Mouse (Mus musculus) liver, embryonic 14.5 days (tissue): ENCODE data around the gene Srcin1. TPM values are rescaled to one million over a fixed set of nuclear protein-coding genes. Genes with fewer than 3 reads are reported as not detected.

ENCODE experiments used
- ATAC-seq: fragments of 200-750 bp; cut with Nextera tagmentation; 2 replicates; pipeline ENCODE4 v1.8.0; 2017; ENCODE audit warnings: moderate number of reproducible peaks, mild to moderate bottlenecking, moderate library complexity; ENCODE audit not compliant: insufficient read depth
- DNase-seq, 3 experiments: peaks; one replicate each; pipeline ENCODE4 v3.0.0-alpha.2; 2012 to 2013; ENCODE audit warnings: low read depth in 3 of 3, low spot score in 3 of 3
- H3K27ac ChIP-seq: fragments of 300-500 bp; sonication (generic); 2 replicates; pipeline ENCODE4 v1.5.1; 2014; ENCODE audit warnings: moderate library complexity, mild to moderate bottlenecking, control low read depth, inconsistent platforms
- H3K27me3 ChIP-seq: fragments of 300-500 bp; sonication (generic); 2 replicates; pipeline ENCODE4 v1.6.1; 2014; ENCODE audit warnings: mild to moderate bottlenecking, low read length, moderate library complexity; ENCODE audit not compliant: control insufficient read depth, insufficient read depth
- H3K36me3 ChIP-seq: fragments of 300-500 bp; sonication (generic); replicated peaks from 2 replicates; pipeline ENCODE4 v1.6.1; 2014; ENCODE audit warnings: low read depth; ENCODE audit not compliant: control insufficient read depth, insufficient read depth
- H3K4me1 ChIP-seq, 2 experiments: fragments of 200-500 bp in 1 of 2; fragments of 300-500 bp in 1 of 2; sonication (generic) in 1 of 2; replicated peaks; 2 replicates each; pipeline ENCODE4 v1.6.1; 2012 to 2014; ENCODE audit warnings: antibody characterized with exemption in 1 of 2, inconsistent platforms in 1 of 2, low read length in 1 of 2; ENCODE audit not compliant: control insufficient read depth in 2 of 2, insufficient read depth in 2 of 2
- H3K4me2 ChIP-seq: fragments of 300-500 bp; sonication (generic); 2 replicates; pipeline ENCODE4 v1.6.1; 2014; ENCODE audit warnings: low read depth, mild to moderate bottlenecking, control low read depth, moderate library complexity
- H3K4me3 ChIP-seq, 2 experiments: fragments of 200-500 bp in 1 of 2; fragments of 300-500 bp in 1 of 2; sonication (generic) in 1 of 2; 2 replicates each; pipeline ENCODE4 v1.5.1; 2012 to 2014; ENCODE audit warnings: low read depth in 2 of 2, low read length in 2 of 2, mild to moderate bottlenecking in 2 of 2, control low read depth in 1 of 2, inconsistent platforms in 1 of 2, moderate library complexity in 1 of 2; ENCODE audit not compliant: insufficient read depth in 1 of 2
- H3K9ac ChIP-seq: fragments of 300-500 bp; sonication (generic); replicated peaks from 2 replicates; pipeline ENCODE4 v1.6.1; 2014; ENCODE audit warnings: mild to moderate bottlenecking, control low read depth, moderate library complexity
- H3K9me3 ChIP-seq: fragments of 300-500 bp; sonication (generic); 2 replicates; pipeline ENCODE4 v1.6.1; 2016; ENCODE audit warnings: low read length, mixed read lengths; ENCODE audit not compliant: control insufficient read depth
- CTCF ChIP-seq: IDR thresholded peaks from 2 replicates; pipeline ENCODE4 v1.5.1; 2016; ENCODE audit warnings: antibody characterized with exemption, low read depth, control low read depth
- EP300 ChIP-seq: IDR thresholded peaks from 2 replicates; pipeline ENCODE4 v1.6.1; 2016; ENCODE audit warnings: antibody characterized with exemption, low read depth
- WGBS: fragments of 180-500 bp; shearing (Covaris S2); extraction: QIAGEN DNeasy Blood & Tissue Kit; methylation state at CpG from one replicate; pipeline ENCODE4 v1.1.7; 2014; ENCODE audit not compliant: insufficient replicate concordance; 5-methylcytosine and 5-hydroxymethylcytosine counted together
- polyA plus RNA-seq, 2 experiments: library from polyadenylated mRNA; depleted of rRNA in 1 of 2; stranded (reverse) in 1 of 2; unstranded in 1 of 2; fragments of >200 nt; fragmentation: Nextera tagmentation in 1 of 2; extraction: Ambion mirVana in 1 of 2; gene quantifications; 2 replicates each; pipeline versions ENCODE4 v1.2.1 to v1.2.3; 2012 to 2014

Gene Srcin1
- polyA plus RNA-seq, 2 experiments: 0.04 TPM; not detected in 1

DNA sequence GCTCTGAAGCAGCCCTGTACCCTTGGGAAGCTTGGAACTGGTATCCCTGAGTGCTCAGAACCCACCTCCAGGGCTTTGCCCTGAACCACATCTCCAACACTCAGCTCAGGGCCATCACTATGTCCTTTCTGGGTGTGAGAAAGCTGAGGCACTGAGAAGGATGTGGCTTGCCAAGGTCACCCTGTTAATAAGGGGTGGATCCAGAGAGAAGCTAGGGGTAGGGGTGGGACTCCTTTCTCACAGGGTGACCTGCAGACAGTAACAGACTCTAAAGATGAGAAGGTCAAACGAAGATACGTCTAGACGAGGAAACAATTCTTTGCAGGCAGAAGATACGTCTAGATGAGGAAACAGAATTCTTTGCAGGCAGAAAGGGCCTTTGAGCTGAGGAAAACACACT, 73.1 kb downstream of the Srcin1 start:
- no peak overlapping the region for H3K4me2 ChIP-seq
- no peaks in the 10 kb centered on the region for H3K27me3 ChIP-seq
- 69% methylated on average over 4 of the region's 4 CpGs for WGBS
- no peak overlapping the region for H3K27ac ChIP-seq
- H3K9ac ChIP-seq: no peak overlapping the region
- TF ChIP-seq EP300 (no peak), CTCF (no peak)
- no peaks in the 10 kb centered on the region for H3K4me1 ChIP-seq
- H3K4me3 ChIP-seq: no peak overlapping the region
- no peaks in the 10 kb centered on the region for H3K9me3 ChIP-seq
- H3K36me3 ChIP-seq: peaks cover 24% of the 10 kb centered on the region
- DNase-seq: no peak
- ATAC-seq: no peak

DNA sequence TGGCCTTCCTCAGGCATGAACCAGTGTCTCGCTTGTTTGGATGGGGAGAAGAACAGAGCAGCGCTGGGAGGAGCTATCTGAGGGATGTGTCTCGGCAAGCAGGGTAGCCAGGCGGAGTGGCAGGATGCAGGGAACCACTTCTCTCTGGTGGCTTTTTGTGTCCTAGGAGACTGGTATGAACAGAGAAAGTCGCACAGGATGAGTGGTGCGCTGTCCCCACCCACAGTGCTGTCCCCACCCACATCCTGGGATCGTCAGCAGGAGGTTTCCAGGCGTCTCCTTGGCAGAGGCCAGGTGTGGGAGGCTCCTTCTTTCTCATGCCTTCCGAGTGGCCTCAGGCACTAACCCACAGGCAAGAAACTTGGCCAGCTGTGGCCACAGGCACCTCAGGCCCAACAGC, 73.6 kb downstream of the Srcin1 start:
- Histone ChIP-seq H3K4me1 (no peaks in the 10 kb centered on the region), H3K27me3 (no peaks in the 10 kb centered on the region), H3K36me3 (peaks cover 29% of the 10 kb centered on the region), H3K4me3 (no peak overlapping the region), H3K9me3 (no peaks in the 10 kb centered on the region), H3K4me2 (no peak overlapping the region), H3K9ac (no peak overlapping the region), H3K27ac (no peak overlapping the region)
- WGBS: 66% methylated on average over 9 of the region's 9 CpGs
- DNase-seq: no peak
- TF ChIP-seq EP300 (no peak), CTCF (no peak)
- ATAC-seq: no peak

DNA sequence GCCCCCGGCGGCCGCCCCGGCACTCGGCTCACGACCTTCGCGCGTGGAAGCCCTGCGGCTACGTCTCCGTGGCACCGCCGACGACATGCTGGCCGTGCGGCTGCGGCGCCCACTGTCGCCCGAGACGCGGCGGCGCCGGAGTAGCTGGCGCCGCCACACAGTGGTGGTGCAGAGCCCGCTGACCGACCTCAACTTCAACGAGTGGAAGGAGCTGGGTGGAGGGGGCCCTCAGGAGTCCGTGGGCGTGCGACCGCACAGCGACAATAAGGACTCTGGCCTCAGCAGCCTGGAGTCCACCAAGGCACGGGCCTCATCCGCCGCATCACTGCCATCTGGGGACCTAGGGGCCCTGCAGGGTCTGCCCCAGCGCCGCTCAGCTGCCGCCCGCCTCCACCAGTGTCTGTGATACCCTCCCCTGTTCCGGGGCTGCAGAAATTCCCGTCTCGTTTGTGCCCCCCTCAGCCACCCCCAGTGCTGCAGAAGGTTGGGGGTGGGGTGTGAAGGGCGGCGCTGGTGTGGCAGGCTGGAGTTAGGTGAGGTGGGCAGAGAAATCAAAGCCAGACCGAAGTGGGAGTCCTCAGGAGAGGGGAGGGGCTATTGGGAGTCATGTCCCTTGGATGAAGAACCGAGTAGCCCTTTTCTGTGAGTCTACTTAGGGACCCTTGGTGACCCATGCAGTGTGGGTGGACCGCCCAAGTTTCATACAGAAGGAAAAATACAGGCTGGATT, 75.1 kb downstream of the Srcin1 start:
- Histone ChIP-seq H3K4me2 (no peak overlapping the region), H3K4me1 (no peaks in the 10 kb centered on the region), H3K9me3 (no peaks in the 10 kb centered on the region), H3K9ac (no peak overlapping the region), H3K36me3 (peaks cover 37% of the 10 kb centered on the region), H3K27ac (no peak overlapping the region), H3K4me3 (no peak overlapping the region), H3K27me3 (no peaks in the 10 kb centered on the region)
- WGBS: 80% methylated on average over 46 of the region's 51 CpGs
- DNase-seq: no peak
- no peak for TF ChIP-seq CTCF
- TF ChIP-seq EP300: no peak
- peak; percentile 16; the same call in 1 of the 2 replicates for ATAC-seq

DNA sequence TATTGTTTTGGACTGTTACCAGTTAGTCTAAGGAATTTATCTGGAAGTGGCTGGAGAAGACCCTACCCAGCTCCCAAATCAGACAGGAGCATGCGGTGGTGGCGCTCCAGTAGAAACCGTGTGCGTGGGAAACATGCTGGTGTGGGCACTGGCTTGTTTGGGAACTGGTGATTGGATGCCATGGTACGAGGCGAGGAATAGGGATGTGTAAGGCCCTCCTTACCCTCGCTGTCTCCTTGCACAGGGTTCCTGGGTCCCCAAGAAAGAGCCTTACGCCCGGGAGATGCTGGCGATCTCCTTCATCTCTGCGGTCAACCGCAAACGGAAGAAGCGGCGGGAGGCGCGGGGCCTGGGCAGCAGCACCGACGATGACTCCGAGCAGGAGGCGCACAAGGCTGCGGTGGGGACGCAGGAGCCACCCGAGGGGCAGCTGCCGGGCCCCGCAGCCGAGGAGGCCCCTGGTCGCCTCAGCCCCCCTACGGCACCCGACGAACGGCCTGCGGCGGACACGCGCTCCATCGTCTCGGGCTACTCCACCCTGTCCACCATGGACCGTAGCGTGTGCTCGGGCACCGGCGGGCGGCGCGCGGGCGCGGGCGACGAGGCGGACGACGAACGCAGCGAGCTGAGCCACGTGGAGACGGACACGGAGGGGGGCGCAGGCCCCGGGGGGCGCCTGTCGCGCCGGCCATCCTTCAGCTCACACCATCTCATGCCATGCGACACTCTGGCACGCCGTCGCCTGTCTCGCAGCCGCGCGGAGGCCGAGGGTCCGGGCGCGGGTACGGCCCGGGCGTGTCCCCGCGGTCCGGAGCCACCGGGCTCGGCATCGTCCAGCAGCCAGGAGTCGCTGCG, 75.9 kb downstream of the Srcin1 start, which contains the start of gene 4933428G20Rik:
Gene 4933428G20Rik, minus strand, starts transcription at position 476 of the 855 bp plus-strand sequence.
- Histone ChIP-seq H3K27me3 (no peaks in the 10 kb centered on the region), H3K4me2 (no peak within 1 kb of the TSS), H3K36me3 (peaks cover 43% of the 10 kb centered on the region), H3K9ac (no peak within 1 kb of the TSS), H3K4me1 (no peaks in the 10 kb centered on the region), H3K27ac (no peak within 1 kb of the TSS), H3K9me3 (no peaks in the 10 kb centered on the region), H3K4me3 (no peak within 1 kb of the TSS)
- WGBS: 74% methylated on average over 83 of the region's 88 CpGs
- TF ChIP-seq CTCF (no peak), EP300 (no peak)
- ATAC-seq: no peak
- no peak for DNase-seq

DNA sequence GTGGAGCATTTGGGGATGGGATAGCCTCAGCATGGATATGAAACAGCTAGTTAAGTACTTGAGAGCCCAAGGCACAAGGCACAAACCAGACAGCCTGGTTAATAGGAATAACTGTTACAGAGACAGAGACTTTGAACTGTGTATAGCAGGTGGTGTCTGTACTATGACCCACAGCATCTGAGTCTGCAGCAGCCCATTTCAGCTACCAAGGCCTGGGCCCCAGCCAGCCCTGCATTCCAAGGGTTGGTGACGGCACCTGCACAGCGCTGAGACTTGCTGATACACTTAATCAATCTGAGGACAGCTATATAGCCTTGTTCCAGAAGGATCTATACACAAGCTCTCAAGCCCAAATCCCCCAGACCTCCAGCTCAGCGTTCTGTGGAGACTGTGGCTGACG, 78.4 kb downstream of the Srcin1 start:
- Histone ChIP-seq H3K27me3 (no peaks in the 10 kb centered on the region), H3K4me2 (no peak overlapping the region), H3K9me3 (no peaks in the 10 kb centered on the region), H3K9ac (no peak overlapping the region), H3K36me3 (peaks cover 65% of the 10 kb centered on the region), H3K27ac (no peak overlapping the region), H3K4me1 (no peaks in the 10 kb centered on the region), H3K4me3 (no peak overlapping the region)
- WGBS: 88% methylated on average over 4 of the region's 4 CpGs
- DNase-seq (no peak), ATAC-seq (no peak)
- no peak for TF ChIP-seq EP300
- TF ChIP-seq CTCF: no peak
